Mouse (Mus musculus) cortical plate, adult 2 months (tissue): ENCODE measurements around the gene Frs2.

Source experiments
- CTCF ChIP-seq: fragments of 200-500 bp; IDR thresholded peaks from 2 replicates; pipeline ENCODE4 v1.5.1; 2011; ENCODE audit warnings: mild to moderate bottlenecking, control low read depth, low read length; ENCODE audit not compliant: insufficient read depth; ENCODE audit errors: extremely low read depth
- POLR2A ChIP-seq: fragments of 200-500 bp; IDR thresholded peaks from 2 replicates; pipeline ENCODE4 v1.6.1; 2011; ENCODE audit warnings: mild to moderate bottlenecking, low read length, control low read depth; ENCODE audit not compliant: insufficient read depth; ENCODE audit errors: extremely low read depth

- TF ChIP-seq CTCF, result 0 out of 2 replicates have a peak, but pooled peaks have one; percentile 4
- TF ChIP-seq POLR2A, result no peak
These were observed 79.2 kb downstream of the Frs2 start for GRCm38 (mm10) chr10:117069109-117069508.
